Mouse (Mus musculus) ES-Bruce4 (cell line): ENCODE data around the gene Hoxc8.

Source experiments
- CTCF ChIP-seq: IDR thresholded peaks from one replicate; pipeline ENCODE4 v1.8.1; 2011; ENCODE audit warnings: low read depth, low read length
- EP300 ChIP-seq: IDR thresholded peaks from 2 replicates; pipeline ENCODE4 v1.6.1; 2011; ENCODE audit warnings: low read depth, low read length; ENCODE audit not compliant: insufficient read depth
- POLR2A ChIP-seq: IDR thresholded peaks from one replicate; pipeline ENCODE4 v1.8.1; 2011; ENCODE audit warnings: low read length; ENCODE audit not compliant: insufficient read depth

DNA sequence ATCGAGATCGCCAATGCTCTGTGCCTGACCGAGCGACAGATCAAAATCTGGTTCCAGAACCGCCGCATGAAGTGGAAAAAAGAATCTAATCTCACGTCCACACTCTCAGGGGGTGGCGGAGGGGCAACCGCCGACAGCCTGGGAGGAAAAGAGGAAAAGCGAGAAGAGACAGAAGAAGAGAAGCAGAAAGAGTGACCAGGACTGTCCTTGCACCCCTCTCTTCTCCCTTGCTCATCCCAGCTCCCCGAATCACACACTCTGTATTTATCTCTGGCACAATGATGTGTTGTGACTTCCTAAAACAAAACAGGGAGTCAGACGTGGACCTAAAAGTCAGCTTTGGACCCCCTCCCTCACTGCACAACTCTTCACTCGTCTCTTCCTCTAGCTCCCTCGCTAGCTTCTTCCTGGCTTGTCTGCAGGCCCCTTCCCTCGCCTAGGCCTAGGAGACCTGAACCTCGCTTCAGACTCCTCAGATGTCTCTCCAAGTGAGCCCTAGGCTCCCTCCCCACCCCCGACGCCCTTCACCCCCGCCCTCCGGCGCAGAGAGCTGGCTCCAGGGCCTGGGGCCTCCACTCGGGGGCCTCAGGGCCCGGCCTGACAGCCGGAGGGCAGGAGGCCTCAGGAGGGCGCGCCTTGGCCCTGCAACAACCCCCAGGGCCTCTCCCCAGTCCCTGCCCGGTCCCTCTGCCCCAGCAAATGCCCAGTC, 20.6 kb downstream of the Hoxc8 start:
- no peak for TF ChIP-seq CTCF
- no peak for TF ChIP-seq POLR2A
- no peak for TF ChIP-seq EP300
